Mouse (Mus musculus) neural tube, embryonic 14.5 days (tissue): ENCODE measurements around the gene Wnk1. TPM values are rescaled to one million over a fixed set of nuclear protein-coding genes. Genes with fewer than 3 reads are reported as not detected.
"Not testable (repeated sequence)": the region's sequence is repeated elsewhere in the genome, so short reads cannot be mapped to it uniquely, and the experiment has no call there.

Experiments used
- ATAC-seq: fragments of 200-750 bp; cut with Nextera tagmentation; 2 replicates; pipeline ENCODE4 v1.8.0; 2017; ENCODE audit warnings: low read depth, mild to moderate bottlenecking, moderate TSS enrichment, moderate library complexity
- H3K27ac ChIP-seq: fragments of 300-500 bp; sonication (generic); 2 replicates; pipeline ENCODE4 v1.5.1; 2014; ENCODE audit warnings: low read depth, mild to moderate bottlenecking, control low read depth, low read length, moderate library complexity, mixed read lengths
- H3K27me3 ChIP-seq: fragments of 300-500 bp; sonication (generic); 2 replicates; pipeline ENCODE4 v1.6.1; 2014; ENCODE audit warnings: low read length; ENCODE audit not compliant: control insufficient read depth, insufficient read depth
- H3K36me3 ChIP-seq: fragments of 300-500 bp; sonication (generic); 2 replicates; pipeline ENCODE4 v1.6.1; 2014; ENCODE audit warnings: low read length, mixed read lengths; ENCODE audit not compliant: control insufficient read depth, insufficient read depth
- H3K4me1 ChIP-seq: fragments of 300-500 bp; sonication (generic); 2 replicates; pipeline ENCODE4 v1.6.1; 2014; ENCODE audit warnings: low read length; ENCODE audit not compliant: control insufficient read depth, insufficient read depth
- H3K4me2 ChIP-seq: fragments of 300-500 bp; sonication (generic); 2 replicates; pipeline ENCODE4 v1.6.1; 2014; ENCODE audit warnings: mild to moderate bottlenecking, low read depth, low read length, control low read depth
- H3K4me3 ChIP-seq: fragments of 300-500 bp; sonication (generic); 2 replicates; pipeline ENCODE4 v1.5.1; 2014; ENCODE audit warnings: low read depth, low read length, control low read depth, mixed read lengths
- H3K9ac ChIP-seq: fragments of 300-500 bp; sonication (generic); replicated peaks from 2 replicates; pipeline ENCODE4 v1.6.1; 2014; ENCODE audit warnings: low read depth, mild to moderate bottlenecking, control low read depth, low read length, mixed read lengths
- H3K9me3 ChIP-seq: fragments of 300-500 bp; sonication (generic); 2 replicates; pipeline ENCODE4 v1.6.1; 2016; ENCODE audit warnings: low read length; ENCODE audit not compliant: control insufficient read depth
- WGBS: fragments of 180-500 bp; shearing (Covaris S2); extraction: QIAGEN DNeasy Blood & Tissue Kit; methylation state at CpG from one replicate; pipeline ENCODE4 v1.1.7; 2014; 5-methylcytosine and 5-hydroxymethylcytosine counted together
- polyA plus RNA-seq: library from polyadenylated mRNA; unstranded; fragments of >200 nt; fragmentation: Nextera tagmentation; extraction: Ambion mirVana; gene quantifications from 2 replicates; pipeline ENCODE4 v1.2.1, GENCODE M21; 2014

Wnk1 gene
- polyA plus RNA-seq: 64.1 and 71.8 TPM in 2 replicates

GRCm38 (mm10) chr6:120038366-120039255 is at the start of gene Wnk1:
TSS of gene Wnk1 (minus strand) at chr6:120038672.
- H3K36me3 ChIP-seq: no peaks in the 10 kb centered on the region
- peak within 1 kb of the TSS; percentile 94 for H3K27ac ChIP-seq
- H3K9ac ChIP-seq: peak within 1 kb of the TSS; percentile 81
- peaks cover 14% of the 10 kb centered on the region for H3K4me1 ChIP-seq
- under 1% methylated on average over 46 of the region's 59 CpGs for WGBS
- peak within 1 kb of the TSS; percentile 88 for H3K4me3 ChIP-seq
- H3K4me2 ChIP-seq: peak within 1 kb of the TSS; percentile 98
- ATAC-seq: peak; percentile 96
- no peaks in the 10 kb centered on the region for H3K9me3 ChIP-seq
- no peaks in the 10 kb centered on the region for H3K27me3 ChIP-seq

- H3K4me1 ChIP-seq, H3K9me3 ChIP-seq, H3K4me3 ChIP-seq, H3K36me3 ChIP-seq, H3K9ac ChIP-seq, H3K4me2 ChIP-seq, H3K27ac ChIP-seq, ATAC-seq, H3K27me3 ChIP-seq: not testable (repeated sequence)
- WGBS: 92% methylated on average over 6 of the region's 8 CpGs
Measured at GRCm38 (mm10) chr6:120087041-120087440, 48.6 kb upstream of the Wnk1 start.

- no peaks in the 10 kb centered on the region for H3K4me1 ChIP-seq
- H3K4me2 ChIP-seq: no peak overlapping the region
- no peak for ATAC-seq
- no peaks in the 10 kb centered on the region for H3K27me3 ChIP-seq
- no peaks in the 10 kb centered on the region for H3K36me3 ChIP-seq
- WGBS: 79% methylated on average over 3 of the region's 3 CpGs
- H3K27ac ChIP-seq: no peak overlapping the region
- H3K9ac ChIP-seq: no peak overlapping the region
- no peaks in the 10 kb centered on the region for H3K9me3 ChIP-seq
- no peak overlapping the region for H3K4me3 ChIP-seq
Measured at GRCm38 (mm10) chr6:120085832-120086231, 47.4 kb upstream of the Wnk1 start.

- Histone ChIP-seq H3K27me3 (no peaks in the 10 kb centered on the region), H3K4me3 (no peak overlapping the region), H3K9ac (no peak overlapping the region), H3K36me3 (no peaks in the 10 kb centered on the region), H3K4me1 (no peaks in the 10 kb centered on the region), H3K4me2 (no peak overlapping the region), H3K27ac (no peak overlapping the region), H3K9me3 (no peaks in the 10 kb centered on the region)
- WGBS: 92% methylated on average over 2 of the region's 2 CpGs
- no peak for ATAC-seq
Measured at GRCm38 (mm10) chr6:120084983-120085382, 46.5 kb upstream of the Wnk1 start.

GRCm38 (mm10) chr6:120083442-120083841 is 45.0 kb upstream of the Wnk1 start:
- Histone ChIP-seq H3K9ac (no peak overlapping the region), H3K36me3 (no peaks in the 10 kb centered on the region), H3K27me3 (no peaks in the 10 kb centered on the region), H3K4me2 (no peak overlapping the region), H3K9me3 (no peaks in the 10 kb centered on the region), H3K27ac (no peak overlapping the region), H3K4me3 (no peak overlapping the region), H3K4me1 (no peaks in the 10 kb centered on the region)
- WGBS: 75% methylated on average over 6 of the region's 6 CpGs
- no peak for ATAC-seq

- Histone ChIP-seq H3K4me3 (no peak overlapping the region), H3K9ac (no peak overlapping the region), H3K36me3 (no peaks in the 10 kb centered on the region), H3K27me3 (no peaks in the 10 kb centered on the region), H3K4me1 (no peaks in the 10 kb centered on the region), H3K27ac (no peak overlapping the region), H3K9me3 (no peaks in the 10 kb centered on the region), H3K4me2 (no peak overlapping the region)
- ATAC-seq: no peak
- WGBS: 91% methylated on average over 8 of the region's 8 CpGs
Measured at GRCm38 (mm10) chr6:120082951-120083411, 44.5 kb upstream of the Wnk1 start.

- WGBS: 93% methylated on average over 6 of the region's 6 CpGs
- Histone ChIP-seq H3K27ac (no peak overlapping the region), H3K4me3 (no peak overlapping the region), H3K27me3 (no peaks in the 10 kb centered on the region), H3K9ac (no peak overlapping the region), H3K4me1 (no peaks in the 10 kb centered on the region), H3K9me3 (no peaks in the 10 kb centered on the region), H3K36me3 (no peaks in the 10 kb centered on the region), H3K4me2 (no peak overlapping the region)
- no peak for ATAC-seq
Measured at GRCm38 (mm10) chr6:120082251-120082950, 43.9 kb upstream of the Wnk1 start.

- no peak overlapping the region for H3K4me2 ChIP-seq
- no peak overlapping the region for H3K4me3 ChIP-seq
- ATAC-seq: no peak
- H3K27me3 ChIP-seq: no peaks in the 10 kb centered on the region
- H3K9me3 ChIP-seq: no peaks in the 10 kb centered on the region
- H3K36me3 ChIP-seq: no peaks in the 10 kb centered on the region
- 83% methylated on average over 4 of the region's 4 CpGs for WGBS
- H3K4me1 ChIP-seq: no peaks in the 10 kb centered on the region
- no peak overlapping the region for H3K9ac ChIP-seq
- H3K27ac ChIP-seq: no peak overlapping the region
Measured at GRCm38 (mm10) chr6:120081516-120081915, 43.0 kb upstream of the Wnk1 start.

GRCm38 (mm10) chr6:120079547-120079946 is 41.1 kb upstream of the Wnk1 start:
- Histone ChIP-seq H3K36me3 (no peaks in the 10 kb centered on the region), H3K4me3 (no peak overlapping the region), H3K9me3 (no peaks in the 10 kb centered on the region), H3K27me3 (no peaks in the 10 kb centered on the region), H3K9ac (no peak overlapping the region), H3K4me1 (no peaks in the 10 kb centered on the region), H3K27ac (no peak overlapping the region), H3K4me2 (no peak overlapping the region)
- WGBS: 86% methylated on average over 10 of the region's 10 CpGs
- no peak for ATAC-seq
